Mouse (Mus musculus) heart, embryonic 15.5 days (tissue): ENCODE measurements at regions not wholly inside any gene's neighbourhood (a gene's known extent, or its start where the extent isn't known, plus 50 kb on each side); places are given as distances from the start of the nearest gene placed in this dataset.

ENCODE experiments used
- ATAC-seq: fragments of 200-750 bp; cut with Nextera tagmentation; replicated peaks from 2 replicates; pipeline ENCODE4 v1.8.0; 2017; ENCODE audit warnings: low read depth, moderate TSS enrichment; ENCODE audit not compliant: insufficient number of reproducible peaks, insufficient read depth, low FRiP score
- H3K27ac ChIP-seq: fragments of 300-500 bp; sonication (generic); 2 replicates; pipeline ENCODE4 v1.5.1; 2015; ENCODE audit warnings: mild to moderate bottlenecking, inconsistent platforms
- H3K27me3 ChIP-seq: fragments of 300-500 bp; sonication (generic); 2 replicates; pipeline ENCODE4 v1.6.1; 2015; ENCODE audit warnings: inconsistent platforms
- H3K36me3 ChIP-seq: fragments of 300-500 bp; sonication (generic); 2 replicates; pipeline ENCODE4 v1.6.1; 2015; ENCODE audit warnings: mild to moderate bottlenecking, inconsistent platforms
- H3K4me1 ChIP-seq: fragments of 300-500 bp; sonication (generic); replicated peaks from 2 replicates; pipeline ENCODE4 v1.6.1; 2015; ENCODE audit warnings: inconsistent platforms
- H3K4me2 ChIP-seq: fragments of 300-500 bp; sonication (generic); 2 replicates; pipeline ENCODE4 v1.6.1; 2015; ENCODE audit warnings: inconsistent platforms, mild to moderate bottlenecking, moderate library complexity
- H3K4me3 ChIP-seq: fragments of 300-500 bp; sonication (generic); 2 replicates; pipeline ENCODE4 v1.5.1; 2015; ENCODE audit warnings: mild to moderate bottlenecking, inconsistent platforms
- H3K9ac ChIP-seq: fragments of 300-500 bp; sonication (generic); 2 replicates; pipeline ENCODE4 v1.6.1; 2015; ENCODE audit warnings: mild to moderate bottlenecking, inconsistent platforms
- H3K9me3 ChIP-seq: fragments of 300-500 bp; sonication (generic); replicated peaks from 2 replicates; pipeline ENCODE4 v1.6.1; 2016; ENCODE audit warnings: inconsistent platforms
- WGBS: fragments of 180-500 bp; shearing (Covaris S2); methylation state at CpG from one replicate; pipeline ENCODE4 v1.1.7; 2015; ENCODE audit warnings: mixed read lengths; 5-methylcytosine and 5-hydroxymethylcytosine counted together

DNA sequence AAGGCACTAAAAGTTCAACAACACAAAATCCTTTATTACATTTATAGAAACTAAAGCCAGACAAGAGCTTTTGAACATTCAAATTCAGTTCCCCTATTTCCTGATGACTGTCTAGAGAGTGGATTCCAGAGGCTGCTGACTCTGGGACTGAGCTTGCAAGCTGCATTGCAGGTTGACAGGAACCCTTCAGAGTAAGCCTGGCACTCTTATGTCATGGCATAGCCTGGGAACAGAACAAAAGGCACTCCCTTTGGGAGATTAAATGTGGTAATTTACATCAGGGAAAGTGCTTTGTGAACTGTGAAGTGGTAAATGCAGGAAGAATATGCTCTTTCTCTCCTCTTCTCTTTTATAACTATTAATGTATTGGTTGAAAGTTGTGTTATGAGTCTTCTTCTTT, 847.3 kb downstream of the Bcl11a start:
- no peak overlapping the region for H3K4me2 ChIP-seq
- H3K27me3 ChIP-seq = no peaks in the 10 kb centered on the region
- H3K36me3 ChIP-seq = no peaks in the 10 kb centered on the region
- no peak overlapping the region for H3K9ac ChIP-seq
- no peaks in the 10 kb centered on the region for H3K4me1 ChIP-seq
- H3K9me3 ChIP-seq = no peaks in the 10 kb centered on the region
- no peak overlapping the region for H3K4me3 ChIP-seq
- no peak overlapping the region for H3K27ac ChIP-seq
- ATAC-seq = no peak

DNA sequence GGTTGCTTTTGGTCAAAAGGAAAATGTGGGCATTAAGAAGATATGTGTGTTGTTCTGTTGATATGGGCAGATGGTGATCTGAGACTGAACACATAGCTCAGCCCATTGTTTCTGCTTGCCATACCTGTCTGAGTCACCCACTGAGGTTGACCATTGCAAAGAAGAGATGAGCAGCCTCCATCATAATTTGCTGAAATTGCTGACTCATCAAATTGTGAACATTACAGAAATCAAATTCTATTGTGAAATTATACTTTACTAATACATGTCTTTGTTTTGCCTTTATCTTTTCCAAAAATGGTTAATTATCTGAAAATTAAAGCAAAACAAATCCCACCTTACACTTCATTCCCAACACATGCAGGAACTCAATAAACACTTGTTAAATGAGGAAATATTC, 865.8 kb downstream of the Bcl11a start:
- Histone ChIP-seq H3K9me3 (no peaks in the 10 kb centered on the region), H3K27me3 (no peaks in the 10 kb centered on the region), H3K4me3 (no peak overlapping the region), H3K4me2 (no peak overlapping the region), H3K27ac (no peak overlapping the region), H3K36me3 (no peaks in the 10 kb centered on the region), H3K4me1 (no peaks in the 10 kb centered on the region), H3K9ac (no peak overlapping the region)
- no peak for ATAC-seq

DNA sequence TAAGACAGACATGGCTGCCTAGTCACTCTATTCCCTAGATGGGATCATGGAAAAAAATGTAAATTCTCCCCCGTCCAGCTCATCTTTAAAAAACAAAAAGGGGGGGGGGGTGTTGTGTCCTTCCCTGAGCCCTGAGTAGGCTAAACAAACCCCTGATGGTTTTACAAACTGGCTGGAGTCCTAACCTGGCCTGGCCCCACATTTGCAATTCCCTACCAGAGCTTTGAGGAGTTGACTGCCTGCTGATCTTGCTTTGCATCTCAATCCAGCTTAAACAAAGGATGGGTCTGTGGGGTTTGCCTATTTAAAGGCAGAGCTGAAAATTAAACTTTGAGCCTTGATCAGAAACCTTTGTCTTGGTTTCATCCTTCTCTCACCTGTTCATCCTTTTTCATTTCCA, 873.3 kb downstream of the Bcl11a start:
- Histone ChIP-seq H3K4me3 (no peak overlapping the region), H3K27ac (no peak overlapping the region), H3K9me3 (no peaks in the 10 kb centered on the region), H3K4me1 (no peaks in the 10 kb centered on the region), H3K4me2 (no peak overlapping the region), H3K27me3 (no peaks in the 10 kb centered on the region), H3K9ac (no peak overlapping the region), H3K36me3 (no peaks in the 10 kb centered on the region)
- ATAC-seq = no peak
- 77% methylated on average over 1 of the region's 1 CpGs for WGBS

DNA sequence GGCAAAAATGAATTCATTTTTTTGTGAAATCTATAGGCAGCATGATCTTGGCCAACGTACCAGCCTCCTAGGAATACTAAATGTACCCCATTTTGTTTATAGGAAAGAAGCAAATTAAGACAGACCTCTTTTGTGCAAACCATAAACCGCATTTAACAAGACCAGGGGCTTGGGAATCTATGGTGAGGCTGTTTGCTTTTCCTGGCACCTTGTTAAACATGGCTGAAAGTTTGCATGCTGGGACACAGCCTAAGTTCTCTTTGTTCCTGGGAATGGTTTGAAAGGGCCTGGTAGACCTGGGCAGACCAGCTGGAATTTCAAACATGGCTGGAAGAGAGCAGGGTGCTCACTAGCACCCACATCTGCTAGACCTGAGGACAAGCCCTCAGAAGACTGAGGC, 894.5 kb downstream of the Bcl11a start:
- H3K36me3 ChIP-seq = no peaks in the 10 kb centered on the region
- no peak overlapping the region for H3K4me2 ChIP-seq
- no peak overlapping the region for H3K9ac ChIP-seq
- 65% methylated on average over 2 of the region's 2 CpGs for WGBS
- H3K4me1 ChIP-seq = no peaks in the 10 kb centered on the region
- H3K27ac ChIP-seq = no peak overlapping the region
- no peaks in the 10 kb centered on the region for H3K9me3 ChIP-seq
- ATAC-seq = no peak
- no peak overlapping the region for H3K4me3 ChIP-seq
- no peaks in the 10 kb centered on the region for H3K27me3 ChIP-seq

DNA sequence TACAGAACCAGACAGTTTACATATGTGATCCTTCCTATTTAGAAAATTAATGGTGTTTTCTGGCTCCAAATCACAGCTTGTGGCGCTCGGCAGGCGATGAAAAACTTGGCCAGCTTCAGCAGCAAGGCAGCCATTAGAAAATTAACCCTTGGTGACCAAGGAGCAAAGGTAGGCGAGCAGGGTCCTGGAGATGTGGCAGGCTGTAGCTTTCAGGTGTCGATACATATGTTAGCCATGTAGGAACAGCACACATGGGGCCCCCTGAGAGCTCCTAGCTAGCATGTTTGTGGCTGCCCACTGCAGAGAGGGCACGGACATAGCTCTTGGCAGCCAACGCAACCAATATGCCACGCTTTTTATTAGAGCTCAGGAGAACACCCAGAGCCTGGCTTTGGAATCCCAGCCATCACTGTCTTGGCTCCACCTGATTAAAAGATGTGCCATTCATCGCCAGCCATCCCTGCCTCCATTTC, 902.4 kb downstream of the Bcl11a start:
- no peak for ATAC-seq

DNA sequence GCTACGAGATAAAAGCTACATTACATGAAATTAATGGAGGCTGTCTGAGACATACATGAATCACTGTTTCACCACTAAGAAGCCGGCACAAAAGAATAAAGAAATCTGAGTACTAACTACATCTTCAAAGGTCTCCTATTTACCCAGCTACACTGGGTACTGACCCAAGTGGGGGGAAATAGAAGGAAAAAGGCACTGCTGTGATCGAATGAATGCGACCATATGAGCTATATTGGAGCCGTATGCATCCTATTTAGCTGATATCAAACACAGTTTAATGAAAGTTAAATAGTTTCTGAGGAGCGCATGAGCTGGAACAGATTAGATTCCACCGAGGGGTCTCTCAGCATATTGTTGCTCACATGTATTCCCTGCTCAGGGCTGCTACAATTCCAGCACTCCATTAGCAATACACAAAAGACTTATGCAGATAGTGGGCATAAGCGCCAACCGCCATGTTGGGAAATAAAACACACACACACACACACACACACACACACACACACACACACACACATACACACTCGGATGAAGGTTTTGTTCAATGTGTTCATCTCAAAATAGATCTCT, 905.3 kb downstream of the Bcl11a start:
- Histone ChIP-seq H3K36me3 (no peaks in the 10 kb centered on the region), H3K27ac (no peak overlapping the region), H3K9ac (no peak overlapping the region), H3K4me3 (no peak overlapping the region), H3K9me3 (no peaks in the 10 kb centered on the region), H3K4me1 (peaks cover 2% of the 10 kb centered on the region; the same call in 1 of the 2 replicates), H3K4me2 (no peak overlapping the region), H3K27me3 (no peaks in the 10 kb centered on the region)
- ATAC-seq = no peak
- 71% methylated on average over 10 of the region's 10 CpGs for WGBS

More for the DNA sequence above, 902.4 kb downstream of the Bcl11a start:
- Histone ChIP-seq H3K4me3 (no peak overlapping the region), H3K4me1 (peaks cover 2% of the 10 kb centered on the region; the same call in 1 of the 2 replicates), H3K9ac (no peak overlapping the region), H3K9me3 (no peaks in the 10 kb centered on the region), H3K4me2 (no peak overlapping the region), H3K27me3 (no peaks in the 10 kb centered on the region), H3K27ac (no peak overlapping the region), H3K36me3 (no peaks in the 10 kb centered on the region)
- WGBS = 68% methylated on average over 9 of the region's 9 CpGs

DNA sequence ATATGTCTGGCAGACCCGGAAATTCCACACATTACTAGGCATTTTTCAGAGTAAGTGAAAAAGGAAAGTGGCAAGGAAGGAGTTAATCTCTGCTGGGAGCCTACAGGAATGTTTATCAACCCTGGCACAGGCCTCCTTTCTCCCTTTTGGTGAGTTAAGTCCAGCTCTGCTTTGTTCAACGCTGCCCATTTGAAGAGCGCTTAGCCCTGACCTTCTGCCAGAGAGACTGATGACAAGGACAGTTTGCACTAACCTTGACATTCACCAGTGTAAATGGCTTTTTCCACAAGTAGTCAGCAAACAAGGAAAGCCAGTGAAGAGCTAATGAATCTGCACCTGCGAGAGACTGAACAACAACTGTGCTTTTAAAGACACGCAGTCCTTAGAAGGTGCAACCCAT, 927.6 kb downstream of the Bcl11a start:
- Histone ChIP-seq H3K9ac (no peak overlapping the region), H3K9me3 (no peaks in the 10 kb centered on the region), H3K4me1 (peaks cover 6% of the 10 kb centered on the region), H3K27ac (peak overlapping the region; percentile 60), H3K27me3 (no peaks in the 10 kb centered on the region), H3K4me3 (no peak overlapping the region), H3K36me3 (no peaks in the 10 kb centered on the region), H3K4me2 (peak overlapping the region; percentile 6; the same call in 1 of the 2 replicates)
- 15% methylated on average over 5 of the region's 5 CpGs for WGBS
- peak; percentile 66; the same call in 1 of the 2 replicates for ATAC-seq

DNA sequence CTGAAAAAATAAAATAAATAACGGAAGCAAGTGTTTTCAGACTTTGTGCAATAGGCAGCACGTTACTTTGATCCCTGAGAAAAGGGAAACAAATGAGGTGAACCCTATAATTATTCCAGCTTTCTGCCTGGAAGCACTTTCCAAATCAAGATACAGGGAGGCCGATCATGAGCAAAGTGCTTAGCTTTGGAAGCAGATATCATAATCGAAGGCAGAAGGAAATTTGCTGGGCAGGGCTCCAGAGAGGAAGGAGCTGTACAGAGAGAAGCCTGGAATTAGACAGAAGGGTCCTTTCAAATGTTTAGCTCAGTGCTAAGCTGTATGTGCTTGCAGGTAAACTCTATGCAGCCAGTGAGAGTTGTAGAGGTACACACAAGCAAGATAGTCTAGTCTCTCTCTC, 948.9 kb downstream of the Bcl11a start:
- Histone ChIP-seq H3K9me3 (no peaks in the 10 kb centered on the region), H3K4me1 (no peaks in the 10 kb centered on the region), H3K9ac (no peak overlapping the region), H3K27me3 (no peaks in the 10 kb centered on the region), H3K36me3 (no peaks in the 10 kb centered on the region), H3K4me3 (no peak overlapping the region), H3K4me2 (no peak overlapping the region), H3K27ac (no peak overlapping the region)
- 59% methylated on average over 4 of the region's 4 CpGs for WGBS
- no peak for ATAC-seq

DNA sequence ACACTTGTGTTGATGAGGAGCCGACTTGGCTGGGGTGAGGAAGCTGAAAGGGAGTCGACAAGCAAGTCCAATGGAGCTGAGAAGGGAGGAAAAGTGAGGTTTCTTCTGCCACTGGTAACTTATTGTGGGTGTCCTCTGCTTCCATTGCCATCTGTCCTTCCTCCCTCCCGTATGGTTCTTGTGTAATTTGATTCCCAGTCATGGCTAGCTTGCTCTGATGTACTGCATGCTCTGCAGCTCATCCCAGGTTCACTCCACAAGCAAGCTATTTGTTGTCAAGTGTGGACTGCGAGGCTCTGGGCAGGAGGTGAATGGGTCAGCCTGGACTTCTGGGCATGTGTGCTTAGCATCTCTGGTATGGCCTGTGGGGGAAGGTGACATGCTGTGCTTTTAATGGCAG, 963.1 kb downstream of the Bcl11a start:
- Histone ChIP-seq H3K27ac (no peak overlapping the region), H3K4me2 (no peak overlapping the region), H3K36me3 (no peaks in the 10 kb centered on the region), H3K4me3 (no peak overlapping the region), H3K27me3 (no peaks in the 10 kb centered on the region), H3K9ac (no peak overlapping the region), H3K4me1 (no peaks in the 10 kb centered on the region), H3K9me3 (no peaks in the 10 kb centered on the region)
- no peak for ATAC-seq
- WGBS = 38% methylated on average over 4 of the region's 4 CpGs

DNA sequence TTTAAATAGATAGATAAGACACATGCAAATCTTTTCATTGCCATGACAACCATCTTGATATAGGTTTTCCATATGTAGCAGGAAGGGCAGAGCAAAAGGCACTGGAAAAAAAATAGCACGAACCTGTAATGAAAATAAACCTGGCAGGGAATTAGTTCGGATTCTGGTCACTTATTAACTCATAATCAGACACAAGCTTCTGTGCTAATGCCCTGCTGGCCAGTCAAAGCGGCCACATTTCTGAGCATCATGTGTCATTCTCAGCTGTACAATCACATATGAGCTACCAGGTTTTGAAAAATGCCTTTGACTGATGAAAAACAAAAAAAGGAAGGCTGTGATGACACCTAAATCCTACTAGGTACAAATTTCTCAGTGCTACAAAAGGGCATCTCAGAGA, 964.9 kb downstream of the Bcl11a start:
- Histone ChIP-seq H3K9ac (no peak overlapping the region), H3K27me3 (no peaks in the 10 kb centered on the region), H3K4me1 (no peaks in the 10 kb centered on the region), H3K4me2 (no peak overlapping the region), H3K9me3 (no peaks in the 10 kb centered on the region), H3K4me3 (no peak overlapping the region), H3K27ac (no peak overlapping the region), H3K36me3 (no peaks in the 10 kb centered on the region)
- no peak for ATAC-seq
- WGBS = 72% methylated on average over 3 of the region's 3 CpGs

DNA sequence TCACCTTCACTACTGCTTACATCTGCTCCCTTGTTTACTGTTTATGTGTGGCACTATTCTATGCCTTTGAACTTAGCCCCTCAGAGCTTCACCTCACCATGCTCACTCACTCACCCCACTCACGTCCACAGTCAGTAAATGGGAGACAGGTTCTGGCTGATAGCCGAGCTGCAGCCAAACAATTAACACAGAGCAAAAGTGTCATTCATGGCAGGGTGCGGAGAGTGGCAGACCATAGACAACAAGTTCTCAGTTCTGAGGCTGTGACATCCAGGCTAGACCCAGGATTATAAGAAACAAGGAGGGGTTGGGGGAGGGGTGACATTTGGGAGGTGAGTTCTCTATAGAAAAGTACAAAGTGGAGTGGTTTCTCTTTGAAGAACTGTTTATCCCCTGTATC, 967.5 kb downstream of the Bcl11a start:
- Histone ChIP-seq H3K27ac (no peak overlapping the region), H3K4me2 (no peak overlapping the region), H3K9me3 (no peaks in the 10 kb centered on the region), H3K9ac (no peak overlapping the region), H3K4me3 (no peak overlapping the region), H3K4me1 (no peaks in the 10 kb centered on the region), H3K36me3 (no peaks in the 10 kb centered on the region), H3K27me3 (no peaks in the 10 kb centered on the region)
- ATAC-seq = no peak
- 60% methylated on average over 3 of the region's 3 CpGs for WGBS

DNA sequence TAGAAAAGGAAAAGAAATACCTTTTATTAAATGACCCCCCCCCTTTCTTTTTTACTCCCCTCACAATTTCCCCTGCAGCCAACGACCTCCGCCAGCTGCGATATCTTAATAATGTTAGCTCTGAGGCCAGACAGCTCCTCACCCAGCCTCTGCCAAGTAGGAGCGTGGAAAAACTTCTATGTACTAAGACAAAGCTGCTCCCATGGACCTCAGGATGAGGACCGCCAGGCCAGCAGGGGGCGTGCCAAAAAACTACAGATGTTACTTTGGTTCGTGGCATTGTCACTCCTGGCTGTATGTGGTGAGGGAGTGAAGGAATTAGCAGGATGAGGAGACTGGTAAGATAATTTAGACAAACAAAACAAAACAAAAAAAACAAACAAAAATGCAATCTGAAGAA, 968.1 kb downstream of the Bcl11a start:
- 62% methylated on average over 7 of the region's 7 CpGs for WGBS

More for the DNA sequence above, 968.1 kb downstream of the Bcl11a start:
- Histone ChIP-seq H3K36me3 (no peaks in the 10 kb centered on the region), H3K4me1 (no peaks in the 10 kb centered on the region), H3K4me2 (no peak overlapping the region), H3K27ac (no peak overlapping the region), H3K9me3 (no peaks in the 10 kb centered on the region), H3K4me3 (no peak overlapping the region), H3K9ac (no peak overlapping the region), H3K27me3 (no peaks in the 10 kb centered on the region)
- ATAC-seq = no peak
